Mouse (Mus musculus): Measurements from ENCODE around the gene Efcab11.

GRCm38 (mm10) chr12:99837528-99837927 is 46.7 kb downstream of the Efcab11 start:
- TF ChIP-seq MAFK (IDR thresholded peaks at IDR 0.05; ENCODE audit: insufficient read depth, low read depth, low read length) (no peak), CHD2 (IDR thresholded peaks at IDR 0.05; ENCODE audit: low read depth, low read length) (no peak), ZC3H11A (IDR thresholded peaks at IDR 0.05; ENCODE audit: borderline replicate concordance, low read depth, low read length) (no peak)
